Mouse (Mus musculus) embryonic fibroblast, embryonic 13.5 days (primary cell): ENCODE data around the gene Wfdc3. TPM values are rescaled to one million over a fixed set of nuclear protein-coding genes. Genes with fewer than 3 reads are reported as not detected.

Experiments used
- H3K27ac ChIP-seq: 2 replicates; pipeline ENCODE4 v1.5.1; 2012; ENCODE audit warnings: low read length, control low read depth, inconsistent platforms; ENCODE audit not compliant: insufficient read depth
- H3K4me1 ChIP-seq: 2 replicates; pipeline ENCODE4 v1.6.1; 2011; ENCODE audit warnings: low read length; ENCODE audit not compliant: control insufficient read depth, insufficient read depth
- H3K4me3 ChIP-seq: 2 replicates; pipeline ENCODE4 v1.5.1; 2011; ENCODE audit warnings: mild to moderate bottlenecking, control low read depth, low read length; ENCODE audit not compliant: insufficient read depth
- CTCF ChIP-seq: IDR thresholded peaks from 2 replicates; pipeline ENCODE4 v1.5.1; 2011; ENCODE audit warnings: mild to moderate bottlenecking, control low read depth, low read length, moderate library complexity, borderline replicate concordance; ENCODE audit not compliant: insufficient read depth
- POLR2A ChIP-seq: IDR thresholded peaks from 2 replicates; pipeline ENCODE4 v1.6.1; 2011; ENCODE audit warnings: low read depth, mild to moderate bottlenecking, control low read depth, low read length, moderate library complexity
- polyA plus RNA-seq: library from polyadenylated mRNA; stranded (reverse); fragments of >200 nt; gene quantifications from 2 replicates; pipeline ENCODE4 v1.2.4, GENCODE M21; 2011; ENCODE audit warnings: low read depth; ENCODE audit not compliant: missing spikeins, insufficient read length

The Wfdc3 gene
- polyA plus RNA-seq, 1 experiment: not detected

DNA sequence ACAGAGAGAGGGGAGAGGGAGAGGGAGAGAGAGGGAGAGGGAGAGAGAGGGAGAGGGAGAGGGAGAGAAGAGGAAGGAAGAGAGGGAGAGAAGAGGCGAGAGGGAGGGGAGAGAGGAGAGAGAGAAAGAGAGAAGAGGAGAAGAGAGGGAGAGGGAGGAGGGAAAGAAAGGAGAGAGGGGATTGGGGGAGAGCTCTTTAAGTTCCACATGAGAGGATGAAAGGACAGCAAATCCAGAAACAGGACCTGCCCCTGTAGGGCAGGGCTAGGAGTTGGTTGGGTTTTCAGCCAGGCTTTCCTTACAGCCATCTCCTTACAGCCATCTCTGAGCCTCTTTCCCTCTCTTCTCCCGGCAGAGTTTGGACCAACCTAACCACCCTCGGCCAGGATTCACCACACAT lies 60.9 kb downstream of the Wfdc3 start, which contains the start of gene Wfdc13:
Wfdc13 (plus strand) TSS at position 301 of the 400 bp plus-strand sequence.
- TF ChIP-seq CTCF (no peak), POLR2A (no peak)

More for the DNA sequence above, 60.9 kb downstream of the Wfdc3 start, which contains the start of gene Wfdc13:
- Histone ChIP-seq H3K4me3 (no peak within 1 kb of the TSS), H3K4me1 (no peaks in the 10 kb centered on the region), H3K27ac (no peak within 1 kb of the TSS)

Other genes starting within 250 kb of the Wfdc3 start
- gene Pigt, start 248.4 kb downstream of the Wfdc3 start, polyA plus RNA-seq: 59.6 and 66.3 TPM in 2 replicates
- gene Wfdc2, start 183.5 kb downstream of the Wfdc3 start, polyA plus RNA-seq: not detected in 2 replicates
- not detected in 2 replicates for gene Spint3, start 172.5 kb downstream of the Wfdc3 start, polyA plus RNA-seq
- gene Wfdc6a, start 160.5 kb downstream of the Wfdc3 start, polyA plus RNA-seq: not detected in 2 replicates
- not detected in 2 replicates for gene Eppin, start 152.3 kb downstream of the Wfdc3 start, polyA plus RNA-seq
- not detected in 2 replicates for gene Wfdc6b, start 132.4 kb downstream of the Wfdc3 start, polyA plus RNA-seq
- not detected in 2 replicates for gene Wfdc8, start 132.3 kb downstream of the Wfdc3 start, polyA plus RNA-seq
- gene Wfdc16, start 107.1 kb downstream of the Wfdc3 start, polyA plus RNA-seq: not detected in 2 replicates
- gene Wfdc10, start 89.9 kb downstream of the Wfdc3 start, polyA plus RNA-seq: not detected in 2 replicates
- not detected in 2 replicates for gene Wfdc9, start 89.3 kb downstream of the Wfdc3 start, polyA plus RNA-seq
- gene Wfdc11, start 71.8 kb downstream of the Wfdc3 start, polyA plus RNA-seq: not detected in 2 replicates
- gene Wfdc13, start 60.8 kb downstream of the Wfdc3 start, polyA plus RNA-seq: not detected in 2 replicates
- gene Spint4, start 47.4 kb downstream of the Wfdc3 start, polyA plus RNA-seq: not detected in 2 replicates
- gene Spint5, start 30.6 kb downstream of the Wfdc3 start, polyA plus RNA-seq: not detected in 2 replicates
- 28.7 and 30.8 TPM in 2 replicates for gene Dnttip1, start 52 bp upstream of the Wfdc3 start, polyA plus RNA-seq
- 101 and 146 TPM in 2 replicates for gene Ube2c, start 24.0 kb upstream of the Wfdc3 start, polyA plus RNA-seq
- not detected in 2 replicates for gene Tnnc2, start 34.0 kb upstream of the Wfdc3 start, polyA plus RNA-seq
- 14.4 and 18.2 TPM in 2 replicates for gene Snx21, start 39.9 kb upstream of the Wfdc3 start, polyA plus RNA-seq
- gene Acot8, start 59.0 kb upstream of the Wfdc3 start, polyA plus RNA-seq: 12.1 and 13.5 TPM in 2 replicates
- gene Zswim3, start 59.2 kb upstream of the Wfdc3 start, polyA plus RNA-seq: 3.7 and 4.1 TPM in 2 replicates
- 10.1 and 12.5 TPM in 2 replicates for gene Zswim1, start 76.8 kb upstream of the Wfdc3 start, polyA plus RNA-seq
- not detected in 2 replicates for gene Spata25, start 82.6 kb upstream of the Wfdc3 start, polyA plus RNA-seq
- gene Ctsa, start 86.9 kb upstream of the Wfdc3 start, polyA plus RNA-seq: 250 and 288 TPM in 2 replicates
- gene Neurl2, start 87.5 kb upstream of the Wfdc3 start, polyA plus RNA-seq: 5.0 and 7.4 TPM in 2 replicates
- gene Pltp, start 111.8 kb upstream of the Wfdc3 start, polyA plus RNA-seq: 26.5 and 39.5 TPM in 2 replicates
- gene Pcif1, start 133.4 kb upstream of the Wfdc3 start, polyA plus RNA-seq: 18.2 and 18.3 TPM in 2 replicates
- gene Zfp335, start 165.8 kb upstream of the Wfdc3 start, polyA plus RNA-seq: 11.0 and 11.9 TPM in 2 replicates
- gene Mmp9, start 194.8 kb upstream of the Wfdc3 start, polyA plus RNA-seq: 8.0 and 8.1 TPM in 2 replicates
- 0.55 and 1.4 TPM in 2 replicates for gene Slc12a5, start 214.9 kb upstream of the Wfdc3 start, polyA plus RNA-seq